Mouse (Mus musculus) monocyte, adult 5-6 weeks (primary cell): Measurements from ENCODE around the gene Npnt. TPM values are rescaled to one million over a fixed set of nuclear protein-coding genes. Genes with fewer than 3 reads are reported as not detected.

Experiments
- ATAC-seq: fragments of 153-309, 156-312 bp; replicated peaks from 2 replicates; pipeline ENCODE4 v1.8.0; 2017; ENCODE audit warnings: mild to moderate bottlenecking; ENCODE audit not compliant: low TSS enrichment, insufficient number of reproducible peaks, severe bottlenecking, poor library complexity, low FRiP score
- total RNA-seq: library from RNA; stranded (forward); fragments of 200-1000, 200-491, 200-594 nt; gene quantifications from 3 replicates; pipeline ENCODE4 v1.2.3, GENCODE M21; 2017

Npnt gene
- total RNA-seq, result 0.19 TPM in 1 of 3 replicates, not detected in the others

- ATAC-seq, result no peak
These were observed at the start of gene Npnt for GRCm38 (mm10) chr3:132949791-132950528. Gene Npnt, minus strand, starts transcription at chr3:132950291.

GRCm38 (mm10) chr3:132996299-132996698 is 46.2 kb upstream of the Npnt start:
- no peak for ATAC-seq

- ATAC-seq, result no peak
These were observed 45.8 kb upstream of the Npnt start for GRCm38 (mm10) chr3:132995904-132996267.

GRCm38 (mm10) chr3:132995172-132995903 is 45.2 kb upstream of the Npnt start:
- ATAC-seq, result no peak

- ATAC-seq, result no peak
These were observed 36.1 kb upstream of the Npnt start for GRCm38 (mm10) chr3:132986188-132986587.

GRCm38 (mm10) chr3:132983845-132984485 is 33.9 kb upstream of the Npnt start:
- ATAC-seq, result no peak

- no peak for ATAC-seq
These were observed 31.9 kb upstream of the Npnt start for GRCm38 (mm10) chr3:132981968-132982367.

GRCm38 (mm10) chr3:132979781-132980461 is 29.8 kb upstream of the Npnt start:
- no peak for ATAC-seq

- no peak for ATAC-seq
These were observed 16.2 kb upstream of the Npnt start for GRCm38 (mm10) chr3:132966255-132966654.

GRCm38 (mm10) chr3:132964715-132965507 is 14.8 kb upstream of the Npnt start:
- no peak for ATAC-seq

GRCm38 (mm10) chr3:132962631-132963361 is 12.7 kb upstream of the Npnt start:
- ATAC-seq, result no peak

GRCm38 (mm10) chr3:132950529-132950880 is 414 bp upstream of the Npnt start:
- no peak for ATAC-seq

- ATAC-seq, result no peak
These were observed 706 bp downstream of the Npnt start for GRCm38 (mm10) chr3:132949380-132949790.

- no peak for ATAC-seq
These were observed 1.7 kb downstream of the Npnt start for GRCm38 (mm10) chr3:132948298-132948795.

GRCm38 (mm10) chr3:132946086-132946485 is 4.0 kb downstream of the Npnt start:
- ATAC-seq, result no peak

GRCm38 (mm10) chr3:132945669-132946068 is 4.4 kb downstream of the Npnt start:
- ATAC-seq, result no peak

GRCm38 (mm10) chr3:132944609-132945008 is 5.5 kb downstream of the Npnt start:
- no peak for ATAC-seq

- no peak for ATAC-seq
These were observed 5.9 kb downstream of the Npnt start for GRCm38 (mm10) chr3:132944193-132944592.
